Mouse (Mus musculus) hindbrain, embryonic 15.5 days (tissue): Measurements from ENCODE around the gene Chmp1a. TPM values are rescaled to one million over a fixed set of nuclear protein-coding genes. Genes with fewer than 3 reads are reported as not detected.
"Not testable (repeated sequence)": the region's sequence is repeated elsewhere in the genome, so short reads cannot be mapped to it uniquely, and the experiment has no call there.

Source experiments
- ATAC-seq: fragments of 200-750 bp; cut with Nextera tagmentation; 2 replicates; pipeline ENCODE4 v1.8.0; 2017; ENCODE audit warnings: low read depth, moderate number of reproducible peaks, moderate TSS enrichment; ENCODE audit not compliant: low FRiP score
- H3K27ac ChIP-seq: fragments of 300-500 bp; sonication (generic); replicated peaks from 2 replicates; pipeline ENCODE4 v1.5.1; 2015; ENCODE audit warnings: mild to moderate bottlenecking, inconsistent platforms
- H3K27me3 ChIP-seq: fragments of 300-500 bp; sonication (generic); 2 replicates; pipeline ENCODE4 v1.6.1; 2015; ENCODE audit warnings: control low read depth, inconsistent platforms
- H3K36me3 ChIP-seq: fragments of 300-500 bp; sonication (generic); 2 replicates; pipeline ENCODE4 v1.6.1; 2015; ENCODE audit warnings: control low read depth, inconsistent platforms
- H3K4me1 ChIP-seq: fragments of 300-500 bp; sonication (generic); replicated peaks from 2 replicates; pipeline ENCODE4 v1.6.1; 2015; ENCODE audit warnings: control low read depth, inconsistent platforms
- H3K4me2 ChIP-seq: fragments of 300-500 bp; sonication (generic); 2 replicates; pipeline ENCODE4 v1.6.1; 2015; ENCODE audit warnings: moderate library complexity, mild to moderate bottlenecking, inconsistent platforms
- H3K4me3 ChIP-seq: fragments of 300-500 bp; sonication (generic); 2 replicates; pipeline ENCODE4 v1.5.1; 2015; ENCODE audit warnings: mild to moderate bottlenecking, inconsistent platforms
- H3K9ac ChIP-seq: fragments of 300-500 bp; sonication (generic); 2 replicates; pipeline ENCODE4 v1.6.1; 2015; ENCODE audit warnings: inconsistent platforms
- H3K9me3 ChIP-seq: fragments of 300-500 bp; sonication (generic); 2 replicates; pipeline ENCODE4 v1.6.1; 2016; ENCODE audit warnings: control low read depth, inconsistent platforms
- WGBS: fragments of 180-500 bp; shearing (Covaris S2); methylation state at CpG from one replicate; pipeline ENCODE4 v1.1.7; 2015; 5-methylcytosine and 5-hydroxymethylcytosine counted together
- polyA plus RNA-seq: library from polyadenylated mRNA; unstranded; fragments of >200 nt; fragmentation: Nextera tagmentation; extraction: Ambion mirVana; gene quantifications from 2 replicates; pipeline ENCODE4 v1.2.1, GENCODE M21; 2015

The Chmp1a gene
- polyA plus RNA-seq, 1 experiment from 2014 or later = 215 TPM

- no peaks in the 10 kb centered on the region for H3K27me3 ChIP-seq
- ATAC-seq = no peak
- no peaks in the 10 kb centered on the region for H3K4me1 ChIP-seq
Observed at GRCm38 (mm10) chr8:123244382-123244781, 31.8 kb upstream of the Chmp1a start.

GRCm38 (mm10) chr8:123243053-123243452 lies 30.5 kb upstream of the Chmp1a start:
- Histone ChIP-seq H3K4me1 (no peaks in the 10 kb centered on the region), H3K36me3 (peaks cover 53% of the 10 kb centered on the region), H3K27ac (no peak overlapping the region), H3K9me3 (no peaks in the 10 kb centered on the region), H3K4me2 (no peak overlapping the region), H3K9ac (no peak overlapping the region), H3K4me3 (no peak overlapping the region), H3K27me3 (no peaks in the 10 kb centered on the region)
- 71% methylated on average over 11 of the region's 11 CpGs for WGBS
- no peak for ATAC-seq

More at GRCm38 (mm10) chr8:123244382-123244781, 31.8 kb upstream of the Chmp1a start:
- Histone ChIP-seq H3K4me3 (no peak overlapping the region), H3K27ac (no peak overlapping the region), H3K9me3 (no peaks in the 10 kb centered on the region), H3K4me2 (no peak overlapping the region), H3K9ac (no peak overlapping the region), H3K36me3 (peaks cover 66% of the 10 kb centered on the region)
- 95% methylated on average over 4 of the region's 4 CpGs for WGBS

- H3K9me3 ChIP-seq = no peaks in the 10 kb centered on the region
- no peak overlapping the region for H3K9ac ChIP-seq
- H3K27me3 ChIP-seq = no peaks in the 10 kb centered on the region; the same call in 1 of the 2 replicates
- H3K4me2 ChIP-seq = no peak overlapping the region
- WGBS = 85% methylated on average over 7 of the region's 7 CpGs
- no peak overlapping the region for H3K27ac ChIP-seq
- H3K4me3 ChIP-seq = no peak overlapping the region
- no peak for ATAC-seq
- H3K4me1 ChIP-seq = no peaks in the 10 kb centered on the region
- H3K36me3 ChIP-seq = peaks cover 45% of the 10 kb centered on the region
Observed at GRCm38 (mm10) chr8:123242107-123242923, 29.8 kb upstream of the Chmp1a start.

GRCm38 (mm10) chr8:123239398-123239797 lies 26.8 kb upstream of the Chmp1a start:
- Histone ChIP-seq H3K4me3 (no peak overlapping the region), H3K27me3 (peaks cover 5% of the 10 kb centered on the region), H3K27ac (no peak overlapping the region), H3K9me3 (no peaks in the 10 kb centered on the region), H3K36me3 (peaks cover 17% of the 10 kb centered on the region), H3K4me2 (no peak overlapping the region), H3K9ac (no peak overlapping the region), H3K4me1 (peaks cover 21% of the 10 kb centered on the region)
- WGBS = 82% methylated on average over 10 of the region's 10 CpGs
- no peak for ATAC-seq

- WGBS = 2% methylated on average over 57 of the region's 57 CpGs
- peak within 1 kb of the TSS; percentile 73 for H3K4me2 ChIP-seq
- H3K9me3 ChIP-seq = no peaks in the 10 kb centered on the region
- peak within 1 kb of the TSS; percentile 55 for H3K4me3 ChIP-seq
- H3K4me1 ChIP-seq = peaks cover 30% of the 10 kb centered on the region
- H3K9ac ChIP-seq = peak within 1 kb of the TSS; percentile 55
- H3K36me3 ChIP-seq = no peaks in the 10 kb centered on the region
- peak; percentile 82 for ATAC-seq
- peaks cover 10% of the 10 kb centered on the region for H3K27me3 ChIP-seq
- H3K27ac ChIP-seq = no peak within 1 kb of the TSS
Observed at GRCm38 (mm10) chr8:123235520-123236497, 23.2 kb upstream of the Chmp1a start, which contains the start of gene Spata2l. TSS of gene Spata2l (minus strand) at chr8:123236233.

GRCm38 (mm10) chr8:123234918-123235519 lies 22.5 kb upstream of the Chmp1a start:
- H3K27ac ChIP-seq = no peak overlapping the region

GRCm38 (mm10) chr8:123233760-123234159 lies 21.2 kb upstream of the Chmp1a start:
- Histone ChIP-seq H3K27me3 (peaks cover 10% of the 10 kb centered on the region), H3K36me3 (no peaks in the 10 kb centered on the region), H3K4me3 (no peak overlapping the region), H3K9ac (no peak overlapping the region), H3K4me2 (no peak overlapping the region), H3K27ac (no peak overlapping the region), H3K4me1 (peaks cover 30% of the 10 kb centered on the region), H3K9me3 (no peaks in the 10 kb centered on the region)
- no peak for ATAC-seq
- WGBS = 75% methylated on average over 11 of the region's 11 CpGs

More at GRCm38 (mm10) chr8:123234918-123235519, 22.5 kb upstream of the Chmp1a start:
- Histone ChIP-seq H3K27me3 (peaks cover 10% of the 10 kb centered on the region), H3K36me3 (no peaks in the 10 kb centered on the region), H3K4me1 (peaks cover 30% of the 10 kb centered on the region), H3K4me3 (peak overlapping the region; percentile 55), H3K9ac (peak overlapping the region; percentile 55), H3K9me3 (no peaks in the 10 kb centered on the region), H3K4me2 (peak overlapping the region; percentile 73)
- WGBS = 32% methylated on average over 13 of the region's 13 CpGs
- ATAC-seq = 0 out of 2 replicates have a peak, but pooled peaks have one; percentile 16

- H3K4me2 ChIP-seq = no peak overlapping the region
- no peaks in the 10 kb centered on the region for H3K36me3 ChIP-seq
- H3K4me3 ChIP-seq = no peak overlapping the region
- 47% methylated on average over 13 of the region's 13 CpGs for WGBS
- peaks cover 10% of the 10 kb centered on the region for H3K27me3 ChIP-seq
- H3K9ac ChIP-seq = no peak overlapping the region
- no peak overlapping the region for H3K27ac ChIP-seq
- no peak for ATAC-seq
- peaks cover 30% of the 10 kb centered on the region for H3K4me1 ChIP-seq
- no peaks in the 10 kb centered on the region for H3K9me3 ChIP-seq
Observed at GRCm38 (mm10) chr8:123233300-123233699, 20.7 kb upstream of the Chmp1a start.

GRCm38 (mm10) chr8:123232553-123232952 lies 20.0 kb upstream of the Chmp1a start:
- no peak for ATAC-seq
- Histone ChIP-seq H3K9me3 (no peaks in the 10 kb centered on the region), H3K4me3 (no peak overlapping the region), H3K4me2 (no peak overlapping the region), H3K27me3 (peaks cover 10% of the 10 kb centered on the region), H3K4me1 (peaks cover 30% of the 10 kb centered on the region), H3K9ac (no peak overlapping the region), H3K27ac (no peak overlapping the region), H3K36me3 (no peaks in the 10 kb centered on the region; the same call in 1 of the 2 replicates)
- 42% methylated on average over 7 of the region's 7 CpGs for WGBS

- Histone ChIP-seq H3K4me2 (no peak overlapping the region), H3K27me3 (peaks cover 7% of the 10 kb centered on the region), H3K36me3 (peaks cover 7% of the 10 kb centered on the region; the same call in 1 of the 2 replicates), H3K9ac (no peak overlapping the region), H3K4me3 (no peak overlapping the region), H3K9me3 (no peaks in the 10 kb centered on the region), H3K27ac (no peak overlapping the region), H3K4me1 (peaks cover 30% of the 10 kb centered on the region)
- WGBS = 61% methylated on average over 5 of the region's 5 CpGs
- no peak for ATAC-seq
Observed at GRCm38 (mm10) chr8:123231742-123232141, 19.2 kb upstream of the Chmp1a start.

- H3K4me1 ChIP-seq = peaks cover 27% of the 10 kb centered on the region
- not testable (repeated sequence) for H3K9ac ChIP-seq, H3K27ac ChIP-seq, H3K36me3 ChIP-seq, H3K9me3 ChIP-seq, H3K27me3 ChIP-seq, H3K4me3 ChIP-seq, ATAC-seq, H3K4me2 ChIP-seq
- WGBS = 85% methylated on average over 11 of the region's 11 CpGs
Observed at GRCm38 (mm10) chr8:123230326-123230725, 17.8 kb upstream of the Chmp1a start.
